Comparison of ENCODE assay signal across 9 mouse cellular contexts in genomic region chr8:124633001-124633703, GRCm38 (mm10). TPM values are rescaled to one million over a fixed set of nuclear protein-coding genes. Genes with fewer than 3 reads are reported as not detected.
DNase-seq lines count a peak whose midpoint lies in the region; ATAC-seq and TF ChIP-seq lines count a peak whose summit lies in the region.
"Had no signal": no experiment of that assay in that cellular context is flagged by ENCODE, and none has a peak within 500 bp of the region (broad histone marks: within the 10 kb centered on the region; RNA-seq: fewer than 3 reads in every experiment).

No protein-coding gene starts in this region.

- no peak overlapping the region for H3K4me3 ChIP-seq in cerebellum, adult 2 months (replicated peaks; ENCODE audit: insufficient read depth, low read depth, low read length)
- no peak overlapping the region for H3K4me3 ChIP-seq in heart, embryonic 11.5 days (ENCODE audit: low read depth, low read length)
- H3K4me3 ChIP-seq in neural tube, embryonic 15.5 days (replicated peaks): no peak overlapping the region

- no peak for ATAC-seq in heart, embryonic 11.5 days (replicated peaks; ENCODE audit: insufficient number of reproducible peaks, low FRiP score, low TSS enrichment)
- ATAC-seq in neural tube, embryonic 15.5 days (ENCODE audit: low FRiP score): no peak

- H3K4me2 ChIP-seq in heart, embryonic 11.5 days: no peak overlapping the region
- no peak overlapping the region for H3K4me2 ChIP-seq in neural tube, embryonic 15.5 days

- H3K4me1 ChIP-seq in cerebellum, adult 2 months (ENCODE audit: control insufficient read depth, insufficient read depth, low read length): peaks cover 26% of the 10 kb centered on the region
- peaks cover 12% of the 10 kb centered on the region; the same call in 1 of the 2 replicates for H3K4me1 ChIP-seq in heart, embryonic 11.5 days (ENCODE audit: control insufficient read depth, insufficient read depth, low read length)
- 0 out of 2 replicates have a peak, but pooled peaks cover 5% of the 10 kb centered on the region for H3K4me1 ChIP-seq in neural tube, embryonic 15.5 days

- no peak overlapping the region for H3K9ac ChIP-seq in heart, embryonic 11.5 days (ENCODE audit: low read depth, low read length)
- H3K9ac ChIP-seq in neural tube, embryonic 15.5 days (replicated peaks): no peak overlapping the region

- 33% methylated on average over 14 of the region's 14 CpGs for WGBS in cerebellum, adult 2 months
- WGBS in heart, embryonic 11.5 days (ENCODE audit: insufficient replicate concordance): 60% methylated on average over 14 of the region's 14 CpGs
- WGBS in neural tube, embryonic 15.5 days: 89% methylated on average over 14 of the region's 14 CpGs

- no peaks in the 10 kb centered on the region for H3K27me3 ChIP-seq in cerebellum, adult 2 months (ENCODE audit: control insufficient read depth, insufficient read depth, low read length)
- no peaks in the 10 kb centered on the region for H3K27me3 ChIP-seq in heart, embryonic 11.5 days (ENCODE audit: control insufficient read depth, insufficient read depth, low read length)
- H3K27me3 ChIP-seq in neural tube, embryonic 15.5 days (replicated peaks): no peaks in the 10 kb centered on the region

- H3K9me3 ChIP-seq in heart, embryonic 11.5 days (replicated peaks; ENCODE audit: control insufficient read depth, low read length): no peaks in the 10 kb centered on the region
- H3K9me3 ChIP-seq in neural tube, embryonic 15.5 days (replicated peaks): no peaks in the 10 kb centered on the region

- peak; percentile 53 for DNase-seq in adipocyte (ENCODE audit: low spot score)
- DNase-seq in cerebellum, adult 2 months: peak; percentile 60 to 75
- DNase-seq in kidney, postnatal 14 days: peak; percentile 84
- DNase-seq in ovary, postnatal 14 days (ENCODE audit: low spot score): peak; percentile 46
- DNase-seq in layer of hippocampus, postnatal 36 days: no peak

- H3K36me3 ChIP-seq in heart, embryonic 11.5 days (ENCODE audit: control insufficient read depth, insufficient read depth, low read length): peaks cover 19% of the 10 kb centered on the region
- H3K36me3 ChIP-seq in neural tube, embryonic 15.5 days: peaks cover 30% of the 10 kb centered on the region

- peak overlapping the region; percentile 15; the same call in 1 of the 2 replicates for H3K27ac ChIP-seq in cerebellum, adult 2 months (ENCODE audit: insufficient read depth, low read length)
- peak overlapping the region; percentile 65 for H3K27ac ChIP-seq in heart, embryonic 11.5 days (ENCODE audit: low read depth, low read length)
- no peak overlapping the region for H3K27ac ChIP-seq in neural tube, embryonic 15.5 days (replicated peaks)

- no peak for TF ChIP-seq POLR2A in cerebellum, adult 2 months (IDR thresholded peaks at IDR 0.05; ENCODE audit: borderline replicate concordance, insufficient read depth, low read length)

- TF ChIP-seq CTCF in cerebellum, adult 2 months (IDR thresholded peaks at IDR 0.05; ENCODE audit: borderline replicate concordance, insufficient read depth, low read depth, low read length): no peak

RNA-seq across cellular contexts. Expression of gene 2310022B05Rik, which starts 30.0 kb away (rescaled TPM):
- 63.8 and 67.8 TPM in 2 replicates for polyA plus RNA-seq in cerebellum, adult 2 months (2012; rRNA removed)
- 38.4 and 42.9 TPM in 2 replicates for polyA plus RNA-seq in heart, embryonic 11.5 days (2014; fragmentation: Nextera tagmentation; extraction: Ambion mirVana)
- polyA plus RNA-seq in neural tube, embryonic 15.5 days (2015; fragmentation: Nextera tagmentation; extraction: Ambion mirVana): 15.4 and 16.1 TPM in 2 replicates
- total RNA-seq in layer of hippocampus, postnatal 36 days (2021): 10 to 100 TPM; 71.9 to 76.2 TPM

RNA-seq across cellular contexts. Expression of gene Capn9, which starts 57.2 kb away (rescaled TPM):
- 0.06 and 0.08 TPM in 2 replicates for polyA plus RNA-seq in cerebellum, adult 2 months (2012; rRNA removed)
- not detected in 2 replicates for polyA plus RNA-seq in heart, embryonic 11.5 days (2014; fragmentation: Nextera tagmentation; extraction: Ambion mirVana)
- 0.17 and 0.45 TPM in 2 replicates for polyA plus RNA-seq in neural tube, embryonic 15.5 days (2015; fragmentation: Nextera tagmentation; extraction: Ambion mirVana)
- under 1 TPM; 0.15 to 0.20 TPM for total RNA-seq in layer of hippocampus, postnatal 36 days (2021)
- total RNA-seq: neutrophil, adult 5-6 weeks had no signal
- polyA plus RNA-seq: brain, embryonic 14.5 days had no signal

Comparison
In these comparisons a context has a peak if more than half of its experiments do, and no peak if none do; other contexts are left out.
1. DNase-seq: peak in adipocyte (single experiment), cerebellum, adult 2 months (2 of 2), kidney, postnatal 14 days (single experiment) and ovary, postnatal 14 days (single experiment); none in layer of hippocampus, postnatal 36 days (0 of 2).